Comparison of ENCODE assay signal across 9 mouse cellular contexts in genomic region chr2:26571400-26571799, GRCm38 (mm10). TPM values are rescaled to one million over a fixed set of nuclear protein-coding genes. Genes with fewer than 3 reads are reported as not detected.
DNase-seq lines count a peak whose midpoint lies in the region; ATAC-seq lines count a peak whose summit lies in the region.
"Had no signal": no experiment of that assay in that cellular context is flagged by ENCODE, and none has a peak within 500 bp of the region (broad histone marks: within the 10 kb centered on the region; RNA-seq: fewer than 3 reads in every experiment).

No protein-coding gene starts in this region.

- WGBS in midbrain, embryonic 10.5 days, result 83% methylated on average over 9 of the region's 9 CpGs
- 84% methylated on average over 9 of the region's 9 CpGs for WGBS in midbrain, embryonic 13.5 days
- WGBS in heart, embryonic 12.5 days, result 55% methylated on average over 9 of the region's 9 CpGs
- WGBS in stomach, embryonic 14.5 days, result 77% methylated on average over 9 of the region's 9 CpGs

- no peak overlapping the region for H3K4me2 ChIP-seq in midbrain, embryonic 13.5 days (replicated peaks)
- peak overlapping the region; percentile 27 for H3K4me2 ChIP-seq in heart, embryonic 12.5 days
- no peak overlapping the region for H3K4me2 ChIP-seq in stomach, embryonic 14.5 days (replicated peaks; ENCODE audit: low read depth, low read length)

- no peak overlapping the region for H3K9ac ChIP-seq in midbrain, embryonic 13.5 days (replicated peaks)
- H3K9ac ChIP-seq in heart, embryonic 12.5 days, result peak overlapping the region; percentile 34; the same call in 1 of the 2 replicates
- no peak overlapping the region for H3K9ac ChIP-seq in stomach, embryonic 14.5 days (replicated peaks; ENCODE audit: low read depth, low read length)

- no peak overlapping the region for H3K4me3 ChIP-seq in midbrain, embryonic 10.5 days
- no peak overlapping the region for H3K4me3 ChIP-seq in midbrain, embryonic 13.5 days (replicated peaks)
- H3K4me3 ChIP-seq in heart, embryonic 12.5 days, result no peak overlapping the region
- no peak overlapping the region for H3K4me3 ChIP-seq in stomach, embryonic 14.5 days (ENCODE audit: low read depth, low read length)

- no peak for ATAC-seq in midbrain, embryonic 13.5 days
- ATAC-seq in heart, embryonic 12.5 days (ENCODE audit: insufficient number of reproducible peaks, low FRiP score), result peak; percentile 19; the same call in 1 of the 2 replicates
- no peak for ATAC-seq in stomach, embryonic 14.5 days (ENCODE audit: insufficient number of reproducible peaks, insufficient read depth, low FRiP score, low read depth)

- H3K36me3 ChIP-seq in midbrain, embryonic 10.5 days, result no peaks in the 10 kb centered on the region
- H3K36me3 ChIP-seq in midbrain, embryonic 13.5 days, result no peaks in the 10 kb centered on the region
- H3K36me3 ChIP-seq in heart, embryonic 12.5 days, result no peaks in the 10 kb centered on the region
- H3K36me3 ChIP-seq in stomach, embryonic 14.5 days (ENCODE audit: control insufficient read depth, insufficient read depth, low read length), result no peaks in the 10 kb centered on the region

- no peaks in the 10 kb centered on the region for H3K27me3 ChIP-seq in midbrain, embryonic 10.5 days (ENCODE audit: low read depth, poor library complexity, severe bottlenecking)
- no peaks in the 10 kb centered on the region for H3K27me3 ChIP-seq in midbrain, embryonic 13.5 days
- H3K27me3 ChIP-seq in heart, embryonic 12.5 days (replicated peaks), result no peaks in the 10 kb centered on the region
- no peaks in the 10 kb centered on the region for H3K27me3 ChIP-seq in stomach, embryonic 14.5 days (ENCODE audit: control insufficient read depth, insufficient read depth, low read length)

- no peak for DNase-seq in midbrain, embryonic 10.5 days (ENCODE audit: low spot score)
- peak; percentile 59 for DNase-seq in kidney, postnatal 14 days
- no peak for DNase-seq in cerebellum, adult 18-20 months
- no peak for DNase-seq in left cerebral cortex, postnatal 4 days
- DNase-seq: cerebellum, postnatal 14 days had no signal

- peak overlapping the region; percentile 15; the same call in 1 of the 2 replicates for H3K27ac ChIP-seq in midbrain, embryonic 10.5 days (replicated peaks)
- no peak overlapping the region for H3K27ac ChIP-seq in midbrain, embryonic 13.5 days
- H3K27ac ChIP-seq in heart, embryonic 12.5 days (ENCODE audit: poor library complexity, severe bottlenecking), result peak overlapping the region; percentile 82
- peak overlapping the region; percentile 52; the same call in 1 of the 2 replicates for H3K27ac ChIP-seq in stomach, embryonic 14.5 days (ENCODE audit: low read length)

- intact Hi-C loops in left cerebral cortex, postnatal 4 days (cut with DNase I), result no loop called here

- H3K9me3 ChIP-seq in midbrain, embryonic 10.5 days (replicated peaks), result no peaks in the 10 kb centered on the region
- H3K9me3 ChIP-seq in midbrain, embryonic 13.5 days, result no peaks in the 10 kb centered on the region
- no peaks in the 10 kb centered on the region for H3K9me3 ChIP-seq in heart, embryonic 12.5 days (replicated peaks)
- H3K9me3 ChIP-seq in stomach, embryonic 14.5 days (ENCODE audit: control insufficient read depth, low read depth, low read length), result no peaks in the 10 kb centered on the region

- H3K4me1 ChIP-seq in midbrain, embryonic 10.5 days, result peaks cover 32% of the 10 kb centered on the region
- peaks cover 9% of the 10 kb centered on the region; the same call in 1 of the 2 replicates for H3K4me1 ChIP-seq in midbrain, embryonic 13.5 days (replicated peaks)
- H3K4me1 ChIP-seq in heart, embryonic 12.5 days (replicated peaks), result peaks cover 69% of the 10 kb centered on the region
- peaks cover 5% of the 10 kb centered on the region; the same call in 1 of the 2 replicates for H3K4me1 ChIP-seq in stomach, embryonic 14.5 days (ENCODE audit: control insufficient read depth, insufficient read depth, low read length)

RNA-seq across cellular contexts. Expression of gene Egfl7, which starts 8.4 kb away (rescaled TPM):
- 68.5 and 85.7 TPM in 2 replicates for polyA plus RNA-seq in midbrain, embryonic 10.5 days (2016; fragmentation: Nextera tagmentation; extraction: Ambion mirVana)
- 44.9 and 55.9 TPM in 2 replicates for polyA plus RNA-seq in midbrain, embryonic 13.5 days (2015; fragmentation: Nextera tagmentation; extraction: Ambion mirVana)
- 139 and 146 TPM in 2 replicates for polyA plus RNA-seq in heart, embryonic 12.5 days (2016; fragmentation: Nextera tagmentation; extraction: Ambion mirVana)
- polyA plus RNA-seq in stomach, embryonic 14.5 days (2014; fragmentation: Nextera tagmentation; extraction: Ambion mirVana), result 113 and 120 TPM in 2 replicates
- 10 to 100 TPM; 73.0 to 78.3 TPM for total RNA-seq in left cerebral cortex, postnatal 4 days (2021)

RNA-seq across cellular contexts. Expression of gene Gm20532, which starts 15.0 kb away (rescaled TPM):
- not detected in 2 replicates for polyA plus RNA-seq in midbrain, embryonic 10.5 days (2016; fragmentation: Nextera tagmentation; extraction: Ambion mirVana)
- not detected in 2 replicates for polyA plus RNA-seq in midbrain, embryonic 13.5 days (2015; fragmentation: Nextera tagmentation; extraction: Ambion mirVana)
- polyA plus RNA-seq in heart, embryonic 12.5 days (2016; fragmentation: Nextera tagmentation; extraction: Ambion mirVana), result 0.28 TPM in 1 of 2 replicates, not detected in the other
- not detected in 2 replicates for polyA plus RNA-seq in stomach, embryonic 14.5 days (2014; fragmentation: Nextera tagmentation; extraction: Ambion mirVana)
- not detected for total RNA-seq in left cerebral cortex, postnatal 4 days (2021)
- polyA plus RNA-seq: gonadal fat pad, adult 2 months had no signal

RNA-seq across cellular contexts. Expression of gene Agpat2, which starts 32.8 kb away (rescaled TPM):
- polyA plus RNA-seq in midbrain, embryonic 10.5 days (2016; fragmentation: Nextera tagmentation; extraction: Ambion mirVana), result 9.0 and 10.6 TPM in 2 replicates
- 4.0 and 5.3 TPM in 2 replicates for polyA plus RNA-seq in midbrain, embryonic 13.5 days (2015; fragmentation: Nextera tagmentation; extraction: Ambion mirVana)
- polyA plus RNA-seq in heart, embryonic 12.5 days (2016; fragmentation: Nextera tagmentation; extraction: Ambion mirVana), result 18.4 and 23.2 TPM in 2 replicates
- 43.7 and 44.8 TPM in 2 replicates for polyA plus RNA-seq in stomach, embryonic 14.5 days (2014; fragmentation: Nextera tagmentation; extraction: Ambion mirVana)
- 1 to 10 TPM; 2.8 to 3.9 TPM for total RNA-seq in left cerebral cortex, postnatal 4 days (2021)

RNA-seq across cellular contexts. Expression of gene Notch1, which starts 54.9 kb away (rescaled TPM):
- 30.1 and 38.3 TPM in 2 replicates for polyA plus RNA-seq in midbrain, embryonic 10.5 days (2016; fragmentation: Nextera tagmentation; extraction: Ambion mirVana)
- polyA plus RNA-seq in midbrain, embryonic 13.5 days (2015; fragmentation: Nextera tagmentation; extraction: Ambion mirVana), result 21.4 and 27.9 TPM in 2 replicates
- polyA plus RNA-seq in heart, embryonic 12.5 days (2016; fragmentation: Nextera tagmentation; extraction: Ambion mirVana), result 20.4 TPM in 2 replicates
- polyA plus RNA-seq in stomach, embryonic 14.5 days (2014; fragmentation: Nextera tagmentation; extraction: Ambion mirVana), result 29.5 and 31.7 TPM in 2 replicates
- 10 to 100 TPM; 39.5 to 42.1 TPM for total RNA-seq in left cerebral cortex, postnatal 4 days (2021)

RNA-seq across cellular contexts. Expression of gene Fam69b, which starts 56.9 kb away (rescaled TPM):
- polyA plus RNA-seq in midbrain, embryonic 10.5 days (2016; fragmentation: Nextera tagmentation; extraction: Ambion mirVana), result 36.4 and 51.4 TPM in 2 replicates
- 112 and 118 TPM in 2 replicates for polyA plus RNA-seq in midbrain, embryonic 13.5 days (2015; fragmentation: Nextera tagmentation; extraction: Ambion mirVana)
- polyA plus RNA-seq in heart, embryonic 12.5 days (2016; fragmentation: Nextera tagmentation; extraction: Ambion mirVana), result 16.4 and 17.3 TPM in 2 replicates
- 37.7 and 38.5 TPM in 2 replicates for polyA plus RNA-seq in stomach, embryonic 14.5 days (2014; fragmentation: Nextera tagmentation; extraction: Ambion mirVana)
- total RNA-seq in left cerebral cortex, postnatal 4 days (2021), result 10 to 100 TPM; 81.8 to 85.1 TPM
